Mouse (Mus musculus) frontal cortex, postnatal 36 days (tissue): ENCODE data around the gene Bnip3.

Source experiments
- DNase-seq, 2 experiments: peaks; one replicate each; pipeline ENCODE4 v3.0.0; 2022; ENCODE audit warnings: low spot score in 2 of 2

The Bnip3 gene

DNA sequence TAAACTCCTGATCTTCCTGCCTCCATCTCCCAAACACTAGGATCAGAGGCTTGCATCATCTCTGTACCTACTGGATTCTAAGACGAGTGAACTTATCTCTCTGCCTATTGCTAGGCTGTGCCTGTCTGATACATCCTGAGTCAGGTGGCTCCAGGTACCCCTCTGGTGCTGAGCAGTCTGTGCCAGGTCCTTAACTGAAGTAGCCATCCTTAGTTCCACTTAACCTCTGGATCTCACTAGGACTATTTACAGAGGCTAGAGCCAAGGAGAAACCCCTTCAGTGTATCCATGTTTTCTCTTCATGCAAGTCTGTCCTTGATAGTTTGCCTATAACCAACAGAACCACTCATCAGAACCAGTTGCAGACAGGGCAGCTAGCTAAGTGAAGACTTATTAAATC, 2.9 kb downstream of the Bnip3 start:
- DNase-seq: no peak

- DNase-seq: no peak
Observed at GRCm38 (mm10) chr7:138903886-138904435, 5.4 kb downstream of the Bnip3 start.

DNA sequence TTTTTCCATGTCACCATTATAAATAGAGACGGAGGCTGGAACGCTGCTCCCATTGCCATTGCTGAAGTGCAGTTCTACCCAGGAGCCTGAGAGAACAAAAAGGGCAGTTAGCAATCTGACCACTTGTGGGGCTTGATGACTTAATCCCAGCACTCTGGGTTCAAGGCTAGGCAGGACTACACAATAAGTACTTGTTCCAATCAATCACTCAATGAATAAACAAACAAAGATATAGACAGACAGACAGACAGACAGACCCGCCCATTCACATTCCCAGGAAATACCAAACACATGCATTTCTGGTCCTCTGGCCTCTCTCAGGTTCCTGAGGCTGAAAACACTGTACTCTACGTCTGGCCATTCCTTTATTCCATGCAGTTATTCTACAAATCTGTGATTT, 10.6 kb downstream of the Bnip3 start:
- no peak for DNase-seq

- DNase-seq: no peak
Observed at GRCm38 (mm10) chr7:138898122-138898521, 11.2 kb downstream of the Bnip3 start.

DNA sequence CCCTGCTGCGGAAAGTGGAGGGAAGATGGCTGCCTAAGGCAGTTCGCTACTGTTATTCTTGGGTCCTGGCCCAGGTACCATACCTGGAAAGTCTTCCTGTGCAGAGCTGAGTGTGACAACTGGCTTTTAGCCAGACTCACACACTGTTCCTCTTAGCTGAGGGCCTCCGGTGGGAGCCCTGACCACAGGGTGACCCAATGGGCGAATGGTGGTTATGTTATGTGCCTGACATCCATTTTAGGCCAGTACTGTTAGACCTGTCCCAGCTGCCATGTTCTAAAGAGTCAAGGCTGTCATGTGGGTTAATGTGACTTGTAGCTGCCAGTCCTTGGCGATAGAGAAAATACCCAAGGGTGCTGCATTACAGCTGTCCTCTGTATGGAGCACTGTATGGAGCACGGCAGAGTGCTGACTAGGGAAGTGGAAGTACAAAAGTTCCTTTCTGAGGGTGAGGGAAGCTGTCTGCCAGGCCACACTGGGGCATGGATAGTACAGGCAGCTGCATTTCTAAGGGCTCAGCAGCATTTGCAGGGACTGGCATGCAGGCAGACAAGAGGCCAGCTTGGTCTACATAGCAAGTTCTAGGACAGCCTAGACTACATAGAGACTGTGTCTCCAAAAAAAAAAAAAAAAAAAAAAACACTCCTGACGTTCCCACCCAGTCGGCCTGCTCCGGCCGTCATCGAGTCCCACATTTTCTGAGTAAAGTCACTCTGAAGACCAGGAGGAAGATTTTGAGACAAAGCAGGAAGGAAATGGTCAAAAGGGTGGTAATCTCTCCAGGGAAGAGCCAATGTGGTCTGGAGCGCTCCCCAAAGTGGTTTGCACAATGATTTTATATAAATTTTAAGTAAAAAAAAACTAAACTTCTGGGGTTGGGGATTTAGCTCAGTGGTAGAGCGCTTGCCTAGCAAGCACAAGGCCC, 23.7 kb downstream of the Bnip3 start:
- no peak for DNase-seq

GRCm38 (mm10) chr7:138883724-138884123, 25.6 kb downstream of the Bnip3 start:
- no peak for DNase-seq

DNA sequence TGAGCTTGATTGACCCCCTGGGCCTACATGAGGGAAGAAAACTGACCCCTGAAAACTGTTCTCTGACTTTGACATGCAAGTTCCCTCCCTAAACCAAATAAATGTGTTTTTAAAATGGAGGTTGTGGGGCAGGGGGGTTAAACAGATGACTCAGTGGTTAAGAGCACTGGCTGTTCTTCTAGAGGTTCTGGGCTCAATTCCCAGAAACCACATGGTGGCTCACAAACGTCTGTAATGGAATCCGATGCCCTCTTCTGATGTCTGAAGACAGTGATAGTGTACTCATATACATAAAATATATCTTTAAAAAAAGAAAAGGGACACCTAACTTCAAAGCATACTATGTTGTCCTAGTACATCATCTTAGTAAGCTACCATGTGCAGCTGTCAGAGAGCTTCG, 34.3 kb downstream of the Bnip3 start:
- DNase-seq: no peak

GRCm38 (mm10) chr7:138872956-138873355, 36.4 kb downstream of the Bnip3 start:
- DNase-seq: no peak

- no peak for DNase-seq
Observed at GRCm38 (mm10) chr7:138868316-138868715, 41.0 kb downstream of the Bnip3 start.

DNA sequence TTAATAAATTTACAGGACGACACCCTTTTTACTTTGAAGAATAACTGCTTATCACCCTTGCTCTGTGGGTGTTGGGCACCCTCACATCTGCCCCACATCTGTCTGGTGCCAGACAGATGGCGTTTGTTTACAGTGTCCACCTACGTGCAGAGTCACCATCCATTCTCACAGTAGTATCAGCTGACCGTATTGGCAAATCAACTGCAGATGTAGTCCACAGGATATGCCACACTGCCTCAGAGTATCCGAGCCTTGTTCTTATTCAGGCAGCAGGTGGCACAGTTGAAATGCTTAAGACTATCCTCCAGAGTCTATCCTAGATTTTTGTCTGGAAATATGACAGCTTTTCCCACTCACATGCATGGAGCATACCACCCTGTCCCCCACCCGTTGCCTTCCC, 42.0 kb downstream of the Bnip3 start:
- DNase-seq: no peak

DNA sequence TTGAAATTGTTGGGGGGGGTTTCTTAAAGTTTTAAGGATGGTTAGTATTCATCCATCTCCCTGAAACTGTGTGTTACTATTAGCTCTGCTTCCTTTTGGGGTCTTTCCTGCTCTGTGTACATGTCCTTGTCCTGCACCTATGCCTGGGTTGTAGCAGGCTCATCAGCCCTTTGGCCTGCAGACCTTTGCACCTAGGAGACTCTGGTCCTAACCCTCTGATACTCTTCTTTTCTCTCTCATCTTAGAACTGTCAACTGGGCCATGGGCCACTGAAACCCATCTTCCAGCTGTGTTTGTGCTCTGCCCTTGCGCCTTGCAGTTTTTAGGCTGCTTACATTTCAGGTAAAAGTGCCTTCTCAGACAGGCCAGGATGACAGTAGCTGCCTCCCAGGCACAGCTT, 44.5 kb downstream of the Bnip3 start:
- DNase-seq: no peak

GRCm38 (mm10) chr7:138863950-138864572, 45.3 kb downstream of the Bnip3 start:
- no peak for DNase-seq

DNA sequence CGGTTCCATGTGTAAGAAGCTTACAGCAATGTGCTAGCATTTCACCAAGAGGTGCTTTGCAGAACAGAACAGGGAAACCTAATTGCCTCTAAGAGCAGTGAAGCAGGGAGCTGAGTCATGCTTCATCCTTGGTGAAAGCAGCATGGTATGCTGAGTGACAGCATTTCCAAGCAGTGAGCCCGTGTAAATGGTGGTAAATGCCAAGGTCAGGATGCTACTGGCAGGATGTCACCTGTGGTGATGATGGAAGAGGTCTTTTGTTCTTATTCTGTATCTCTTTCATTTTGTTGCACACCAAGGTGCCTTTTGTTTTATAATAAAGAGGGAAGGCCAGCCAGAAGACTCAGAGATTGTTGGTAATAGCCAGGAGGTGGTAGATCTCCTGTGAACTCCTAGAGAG, 52.6 kb downstream of the Bnip3 start:
- DNase-seq: no peak

DNA sequence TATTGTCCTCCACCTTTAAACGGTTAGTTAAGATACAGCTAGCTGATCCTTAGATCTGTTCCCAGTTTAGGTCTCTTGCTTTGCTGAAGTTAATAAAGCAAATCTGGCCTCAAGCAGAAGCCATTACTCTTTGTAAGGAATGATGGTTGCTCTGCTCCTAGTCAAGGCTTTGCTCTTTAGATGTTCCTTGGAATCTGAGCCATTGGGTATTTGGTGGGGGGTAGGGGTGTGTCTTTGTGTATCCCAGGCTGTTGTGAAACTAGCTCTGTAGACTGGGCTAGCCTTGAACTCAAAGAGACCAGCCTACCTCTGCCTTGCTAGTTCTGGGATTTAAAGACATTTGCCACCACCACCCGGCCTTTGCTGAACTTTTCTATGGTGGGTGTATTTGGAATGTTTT, 55.1 kb downstream of the Bnip3 start:
- DNase-seq: no peak

GRCm38 (mm10) chr7:138853417-138854031, 55.8 kb downstream of the Bnip3 start:
- DNase-seq: no peak

GRCm38 (mm10) chr7:138850083-138850482, 59.2 kb downstream of the Bnip3 start:
- DNase-seq: no peak

GRCm38 (mm10) chr7:138848028-138848920, 61.0 kb downstream of the Bnip3 start:
- no peak for DNase-seq

- DNase-seq: no peak
Observed at GRCm38 (mm10) chr7:138847316-138848027, 61.8 kb downstream of the Bnip3 start.

- no peak for DNase-seq
Observed at GRCm38 (mm10) chr7:138846502-138846991, 62.8 kb downstream of the Bnip3 start.

GRCm38 (mm10) chr7:138845544-138846391, 63.6 kb downstream of the Bnip3 start, which contains the start of the genes Ppp2r2d and Mapk1ip1:
Gene Ppp2r2d, plus strand, starts transcription at chr7:138846079.
Gene Mapk1ip1, minus strand, starts transcription at chr7:138846273.
- peak; percentile 95 to 96 for DNase-seq
